Mouse (Mus musculus) embryonic fibroblast, embryonic 13.5 days (primary cell): ENCODE measurements at regions not wholly inside any gene's neighbourhood (a gene's known extent, or its start where the extent isn't known, plus 50 kb on each side); places are given as distances from the start of the nearest gene placed in this dataset.
"Not testable (repeated sequence)": the region's sequence is repeated elsewhere in the genome, so short reads cannot be mapped to it uniquely, and the experiment has no call there.

Source experiments
- H3K27ac ChIP-seq: 2 replicates; pipeline ENCODE4 v1.5.1; 2012; ENCODE audit warnings: low read length, control low read depth, inconsistent platforms; ENCODE audit not compliant: insufficient read depth
- H3K4me1 ChIP-seq: 2 replicates; pipeline ENCODE4 v1.6.1; 2011; ENCODE audit warnings: low read length; ENCODE audit not compliant: control insufficient read depth, insufficient read depth
- H3K4me3 ChIP-seq: 2 replicates; pipeline ENCODE4 v1.5.1; 2011; ENCODE audit warnings: mild to moderate bottlenecking, control low read depth, low read length; ENCODE audit not compliant: insufficient read depth
- CTCF ChIP-seq: IDR thresholded peaks from 2 replicates; pipeline ENCODE4 v1.5.1; 2011; ENCODE audit warnings: mild to moderate bottlenecking, control low read depth, low read length, moderate library complexity, borderline replicate concordance; ENCODE audit not compliant: insufficient read depth
- POLR2A ChIP-seq: IDR thresholded peaks from 2 replicates; pipeline ENCODE4 v1.6.1; 2011; ENCODE audit warnings: low read depth, mild to moderate bottlenecking, control low read depth, low read length, moderate library complexity

DNA sequence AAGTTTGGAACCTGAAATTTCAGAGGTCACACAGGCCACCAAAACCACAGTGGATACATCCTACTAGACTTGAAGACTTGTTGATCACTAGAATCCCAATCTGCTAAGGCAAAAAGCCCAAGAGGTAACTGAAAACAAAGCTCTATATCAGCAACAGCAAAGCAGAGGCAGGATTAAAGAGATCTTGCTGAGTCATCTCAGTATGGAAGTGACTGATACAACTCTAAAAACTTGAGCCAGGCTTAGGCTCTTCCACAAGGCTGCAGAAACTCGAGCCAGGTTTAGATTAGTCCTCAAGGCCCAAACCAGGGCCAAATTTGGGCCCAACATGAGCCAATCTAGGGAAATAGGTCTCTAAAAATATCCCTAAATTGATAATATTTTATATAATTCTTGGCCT is 56.2 kb downstream of the Speer3 start:
- Histone ChIP-seq H3K4me3 (no peak overlapping the region), H3K27ac (no peak overlapping the region), H3K4me1 (no peaks in the 10 kb centered on the region)
- TF ChIP-seq POLR2A (no peak), CTCF (no peak)

DNA sequence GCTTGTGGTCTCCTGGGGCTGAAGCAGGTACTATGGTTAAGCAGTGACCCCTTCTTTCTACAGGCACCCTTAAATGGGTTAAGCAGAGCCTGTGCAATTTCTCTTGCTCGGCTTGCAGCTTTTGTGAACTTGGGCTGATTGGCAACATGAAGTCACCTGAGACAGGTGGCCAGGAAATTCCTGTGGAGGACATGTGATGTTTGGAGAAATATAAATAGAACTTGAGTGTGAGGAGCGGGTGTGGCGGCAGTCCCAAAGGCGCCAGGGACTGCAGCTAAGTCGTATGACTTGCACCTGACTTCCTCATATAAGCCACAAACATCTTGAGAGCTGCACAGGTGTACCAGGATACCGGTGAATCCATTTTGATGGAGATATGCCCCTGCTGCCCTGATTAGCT is 88.8 kb downstream of the Speer3 start:
- not testable (repeated sequence) for H3K4me1 ChIP-seq, H3K27ac ChIP-seq, H3K4me3 ChIP-seq

DNA sequence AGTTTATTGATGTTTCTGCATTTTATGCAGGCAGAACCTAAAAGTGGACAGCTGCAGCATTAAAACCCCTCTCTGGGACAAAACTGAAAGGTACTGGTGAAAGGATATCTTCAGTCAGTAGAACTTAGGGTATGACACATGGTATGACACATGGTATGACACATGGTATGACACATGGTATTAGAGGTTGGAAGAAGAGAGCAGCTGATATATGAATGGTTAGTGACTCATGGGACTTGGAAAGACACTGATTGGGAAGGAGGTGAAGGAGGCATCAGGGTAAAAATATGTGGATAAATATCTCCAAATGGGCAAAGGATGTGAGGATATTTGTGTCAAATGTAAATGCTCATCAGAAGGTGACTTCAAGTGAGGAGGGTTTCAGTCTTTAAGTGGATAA is 97.0 kb downstream of the Speer3 start:
- H3K4me1 ChIP-seq: peaks cover 3% of the 10 kb centered on the region; the same call in 1 of the 2 replicates
- H3K27ac ChIP-seq: peak overlapping the region; percentile 78
- H3K4me3 ChIP-seq: no peak overlapping the region
- TF ChIP-seq POLR2A: no peak
- no peak for TF ChIP-seq CTCF

DNA sequence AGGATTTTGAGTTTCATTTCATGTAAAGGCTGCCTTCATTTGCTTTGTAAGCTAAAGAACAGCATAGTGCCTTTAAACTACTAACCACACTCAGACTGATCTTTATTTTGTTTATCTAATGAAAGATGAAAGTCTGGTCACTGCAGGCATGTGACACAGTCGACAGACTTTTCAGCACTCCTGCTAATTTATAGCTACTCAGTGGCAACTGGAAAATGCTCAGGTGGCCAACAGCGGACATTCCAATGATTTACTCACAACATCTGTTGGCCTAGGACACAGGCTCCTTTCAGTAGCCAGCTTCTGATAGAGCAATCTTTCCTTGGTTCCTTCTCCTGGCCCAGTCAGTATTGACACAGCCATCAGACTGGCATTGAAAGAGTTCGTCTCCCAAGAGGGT is 116.8 kb upstream of the Sema3e start:
- TF ChIP-seq CTCF (no peak), POLR2A (no peak)
- no peak overlapping the region for H3K27ac ChIP-seq
- peaks cover 3% of the 10 kb centered on the region; the same call in 1 of the 2 replicates for H3K4me1 ChIP-seq
- no peak overlapping the region for H3K4me3 ChIP-seq

DNA sequence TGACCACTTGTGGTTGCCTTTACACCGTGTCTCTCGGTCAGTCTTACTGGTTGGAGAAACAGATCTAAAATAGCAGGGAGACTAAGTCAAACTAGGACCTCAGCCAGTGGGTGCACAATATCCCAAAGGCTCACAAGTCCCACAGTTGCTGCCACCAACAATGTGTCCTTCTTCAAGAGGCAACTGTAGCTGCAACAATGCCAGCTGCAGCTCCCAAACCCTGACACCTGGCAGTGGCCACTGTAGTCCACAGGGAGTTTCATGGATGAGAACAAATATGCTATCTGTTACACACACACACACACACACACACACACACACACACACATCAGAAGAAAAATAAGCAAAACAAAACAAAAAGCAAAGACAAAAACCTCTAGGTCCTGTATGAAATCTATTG is 107.7 kb upstream of the Sema3e start:
- H3K27ac ChIP-seq: no peak overlapping the region
- TF ChIP-seq CTCF: no peak
- no peak for TF ChIP-seq POLR2A
- no peak overlapping the region for H3K4me3 ChIP-seq
- no peaks in the 10 kb centered on the region for H3K4me1 ChIP-seq

DNA sequence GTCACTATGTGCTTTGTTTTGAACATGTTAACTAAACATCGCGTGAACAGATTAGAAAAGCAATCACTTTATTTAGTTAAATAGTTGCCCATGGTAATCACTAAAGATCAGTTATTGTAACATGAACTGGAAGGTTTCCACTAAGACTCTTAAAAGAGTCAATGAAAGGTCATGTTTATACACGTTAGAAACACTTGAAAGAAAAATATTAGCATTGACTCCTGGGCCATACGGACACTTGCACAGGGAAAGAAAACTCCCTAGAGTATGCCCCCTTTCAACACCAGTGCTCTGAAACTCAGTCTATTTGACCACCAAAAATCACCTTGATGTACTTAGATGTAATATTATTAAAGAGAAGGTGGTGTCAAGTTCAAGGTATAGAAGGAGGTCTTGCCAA is 102.8 kb upstream of the Sema3e start:
- H3K4me1 ChIP-seq: no peaks in the 10 kb centered on the region
- no peak overlapping the region for H3K27ac ChIP-seq
- no peak overlapping the region for H3K4me3 ChIP-seq
- TF ChIP-seq CTCF (no peak), POLR2A (no peak)

DNA sequence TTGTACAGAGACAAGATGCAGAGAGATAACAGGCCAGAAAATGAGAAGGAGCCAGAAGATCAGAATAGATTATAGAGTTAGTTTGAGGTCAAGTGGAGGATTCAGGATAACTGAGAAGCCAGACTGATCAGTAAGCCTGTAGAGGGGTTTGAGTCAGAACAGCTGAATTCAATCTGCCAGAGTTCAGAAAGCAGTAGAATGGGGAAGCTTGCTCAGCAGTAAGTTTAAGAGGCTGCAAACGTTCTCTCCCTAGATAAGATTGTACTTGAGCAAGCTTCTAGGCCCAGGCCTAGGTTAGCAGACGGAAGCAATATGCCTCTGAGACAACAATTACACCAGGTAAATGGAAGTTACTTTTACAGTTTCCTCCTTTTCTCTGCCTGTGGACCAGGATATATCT is 94.1 kb upstream of the Sema3e start:
- Histone ChIP-seq H3K27ac (peak overlapping the region; percentile 68), H3K4me1 (peaks cover 4% of the 10 kb centered on the region; the same call in 1 of the 2 replicates), H3K4me3 (no peak overlapping the region)
- TF ChIP-seq CTCF (no peak), POLR2A (no peak)

DNA sequence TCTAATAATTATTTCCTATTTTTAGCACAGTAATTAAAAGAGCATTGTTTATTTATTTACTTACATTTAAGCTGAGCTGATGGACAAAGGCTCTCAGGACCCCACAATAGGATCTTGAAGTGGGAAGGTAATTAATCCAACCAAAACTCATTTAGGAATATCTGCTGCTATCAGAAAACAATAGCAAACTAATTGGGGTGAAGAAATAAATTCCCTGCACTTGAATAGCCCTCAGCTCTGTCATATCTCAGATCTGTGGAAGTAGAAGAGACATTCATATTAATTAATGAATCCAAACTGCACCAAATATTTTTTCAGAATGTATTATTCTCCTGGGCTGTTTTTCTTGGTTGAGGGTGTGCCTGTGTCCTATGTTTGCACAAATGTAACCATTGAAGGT is 73.7 kb upstream of the Sema3e start:
- H3K27ac ChIP-seq: no peak overlapping the region

DNA sequence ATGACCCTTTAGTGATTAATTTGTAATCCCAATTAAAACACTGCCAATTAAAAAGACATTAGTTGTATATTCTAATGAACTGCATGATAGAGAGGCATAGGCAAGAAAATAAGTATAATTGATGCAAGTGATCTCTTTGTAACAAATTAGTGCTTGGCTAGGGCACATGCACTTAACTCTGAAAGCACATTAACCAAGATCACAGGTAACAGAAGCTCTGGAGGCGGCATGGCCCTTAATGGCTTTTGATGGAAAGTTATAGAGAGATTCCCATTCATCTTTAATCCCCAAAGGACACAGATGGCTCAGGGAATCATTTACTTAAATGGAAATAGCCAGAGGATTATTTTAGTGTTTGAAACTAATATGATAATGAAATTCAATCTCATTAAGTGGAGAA is 69.5 kb upstream of the Sema3e start:
- Histone ChIP-seq H3K27ac (no peak overlapping the region), H3K4me3 (no peak overlapping the region), H3K4me1 (no peaks in the 10 kb centered on the region)
- TF ChIP-seq CTCF: no peak
- TF ChIP-seq POLR2A: no peak

More for the DNA sequence above, 73.7 kb upstream of the Sema3e start:
- Histone ChIP-seq H3K4me1 (no peaks in the 10 kb centered on the region), H3K4me3 (no peak overlapping the region)
- TF ChIP-seq CTCF (no peak), POLR2A (no peak)

DNA sequence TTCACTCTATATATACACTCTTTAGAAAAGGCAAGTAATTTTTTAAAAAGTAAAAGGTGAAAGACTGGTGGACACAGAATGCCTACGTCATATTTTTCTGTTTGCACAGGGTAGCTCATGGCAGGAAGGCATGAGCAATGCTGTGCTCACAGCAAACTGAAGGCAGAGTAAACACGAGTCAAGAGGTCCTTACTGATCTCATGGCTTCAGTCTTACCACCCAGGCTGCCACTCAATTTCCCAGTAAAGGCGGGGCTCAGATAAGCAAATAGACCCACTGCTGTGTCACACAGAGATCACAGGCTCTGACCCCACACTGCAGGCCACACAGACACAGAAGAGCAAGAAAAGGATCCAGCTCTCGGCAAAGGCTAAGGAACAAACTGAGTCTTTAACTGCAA is 65.5 kb upstream of the Sema3e start:
- Histone ChIP-seq H3K4me3 (no peak overlapping the region), H3K27ac (no peak overlapping the region)
- TF ChIP-seq CTCF (no peak), POLR2A (no peak)

DNA sequence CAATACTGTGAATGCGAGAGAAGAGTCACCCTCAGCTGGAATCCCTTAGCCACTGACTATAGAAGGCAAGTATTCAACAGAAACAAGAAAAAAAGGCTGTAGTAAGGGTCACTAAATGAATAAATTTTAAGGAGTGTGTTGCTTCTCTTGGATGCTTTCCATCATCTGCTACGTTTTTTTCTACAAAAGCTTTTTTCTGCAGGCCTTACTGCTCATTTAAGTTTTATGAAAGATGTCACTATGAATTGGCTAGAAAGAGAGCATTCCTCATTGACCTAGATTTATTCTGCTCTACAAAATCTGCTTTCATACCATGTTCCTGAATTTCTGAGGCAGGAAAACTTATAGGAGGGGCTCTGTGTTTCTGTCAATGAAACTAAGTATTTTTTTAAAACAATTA is 59.2 kb upstream of the Sema3e start:
- no peak overlapping the region for H3K27ac ChIP-seq
- no peaks in the 10 kb centered on the region for H3K4me1 ChIP-seq
- no peak for TF ChIP-seq CTCF
- TF ChIP-seq POLR2A: no peak
- no peak overlapping the region for H3K4me3 ChIP-seq

More for the DNA sequence above, 65.5 kb upstream of the Sema3e start:
- no peaks in the 10 kb centered on the region for H3K4me1 ChIP-seq
